Mouse (Mus musculus): ENCODE results near the gene Nme1.

- TF ChIP-seq CTCF (IDR thresholded peaks at IDR 0.05; ENCODE audit: borderline replicate concordance, insufficient read depth, low read length): no peak
- no peak for TF ChIP-seq POLR2A (IDR thresholded peaks at IDR 0.05; ENCODE audit: low read depth, low read length)
Observed at GRCm38 (mm10) chr11:93979502-93980049, 11.3 kb upstream of the Nme1 start.
